Mouse (Mus musculus): ENCODE data around the gene Otub1. TPM values are rescaled to one million over a fixed set of nuclear protein-coding genes. Genes with fewer than 3 reads are reported as not detected.

Otub1 gene
- polyA plus RNA-seq, 1 experiment, result 64.3 TPM

- Histone ChIP-seq H3K4me1 (ENCODE audit: control insufficient read depth, insufficient read depth, insufficient read length) (peaks cover 9% of the 10 kb centered on the region), H3K27ac (ENCODE audit: insufficient read depth, low read length) (no peak overlapping the region), H3K4me3 (ENCODE audit: extremely low read depth, insufficient read depth, insufficient read length) (no peak overlapping the region), H3K27me3 (ENCODE audit: control insufficient read depth, insufficient read depth, low read length) (peaks cover 20% of the 10 kb centered on the region), H3K36me3 (ENCODE audit: control insufficient read depth, insufficient read depth, low read length) (no peaks in the 10 kb centered on the region)
- no peak for TF ChIP-seq POLR2A (IDR thresholded peaks at IDR 0.05; ENCODE audit: low read depth, low read length)
- no peak for TF ChIP-seq CTCF (IDR thresholded peaks at IDR 0.05; ENCODE audit: extremely low read depth, insufficient read depth, insufficient read length, insufficient replicate concordance)
- no peak for DNase-seq (ENCODE audit: low read depth in 1 of 2, low spot score in 2 of 2)
- WGBS, result 94% methylated on average over 2 of the region's 2 CpGs
Measured at GRCm38 (mm10) chr19:7168423-7168822, 37.7 kb downstream of the Otub1 start.

GRCm38 (mm10) chr19:7166767-7167166, 39.3 kb downstream of the Otub1 start:
- H3K27ac ChIP-seq (ENCODE audit: insufficient read depth, low read length), result no peak overlapping the region
- no peak for DNase-seq (ENCODE audit: low read depth in 1 of 2, low spot score in 2 of 2)
- H3K27me3 ChIP-seq (ENCODE audit: control insufficient read depth, insufficient read depth, low read length), result peaks cover 20% of the 10 kb centered on the region
- H3K36me3 ChIP-seq (ENCODE audit: control insufficient read depth, insufficient read depth, low read length), result no peaks in the 10 kb centered on the region
- TF ChIP-seq POLR2A (IDR thresholded peaks at IDR 0.05; ENCODE audit: low read depth, low read length), result no peak
- TF ChIP-seq CTCF (IDR thresholded peaks at IDR 0.05; ENCODE audit: extremely low read depth, insufficient read depth, insufficient read length, insufficient replicate concordance), result no peak
- 38% methylated on average over 6 of the region's 6 CpGs for WGBS
- H3K4me1 ChIP-seq (ENCODE audit: control insufficient read depth, insufficient read depth, insufficient read length), result peaks cover 9% of the 10 kb centered on the region
- no peak overlapping the region for H3K4me3 ChIP-seq (ENCODE audit: extremely low read depth, insufficient read depth, insufficient read length)

- 9% methylated on average over 15 of the region's 15 CpGs for WGBS
- Histone ChIP-seq H3K36me3 (ENCODE audit: control insufficient read depth, insufficient read depth, low read length) (no peaks in the 10 kb centered on the region), H3K4me3 (ENCODE audit: extremely low read depth, insufficient read depth, insufficient read length) (no peak overlapping the region), H3K27me3 (ENCODE audit: control insufficient read depth, insufficient read depth, low read length) (peaks cover 20% of the 10 kb centered on the region), H3K27ac (ENCODE audit: insufficient read depth, low read length) (no peak overlapping the region), H3K4me1 (ENCODE audit: control insufficient read depth, insufficient read depth, insufficient read length) (peaks cover 8% of the 10 kb centered on the region)
- no peak for DNase-seq (ENCODE audit: low read depth in 1 of 2, low spot score in 2 of 2)
- TF ChIP-seq CTCF (IDR thresholded peaks at IDR 0.05; ENCODE audit: extremely low read depth, insufficient read depth, insufficient read length, insufficient replicate concordance) (no peak), POLR2A (IDR thresholded peaks at IDR 0.05; ENCODE audit: low read depth, low read length) (no peak)
Measured at GRCm38 (mm10) chr19:7166200-7166711, 39.9 kb downstream of the Otub1 start.

GRCm38 (mm10) chr19:7165509-7166199, 40.5 kb downstream of the Otub1 start:
- no peak overlapping the region for H3K27ac ChIP-seq (ENCODE audit: insufficient read depth, low read length)
- no peak for TF ChIP-seq POLR2A (IDR thresholded peaks at IDR 0.05; ENCODE audit: low read depth, low read length)
- TF ChIP-seq CTCF (IDR thresholded peaks at IDR 0.05; ENCODE audit: extremely low read depth, insufficient read depth, insufficient read length, insufficient replicate concordance), result no peak
- H3K36me3 ChIP-seq (ENCODE audit: control insufficient read depth, insufficient read depth, low read length), result no peaks in the 10 kb centered on the region
- peaks cover 20% of the 10 kb centered on the region for H3K27me3 ChIP-seq (ENCODE audit: control insufficient read depth, insufficient read depth, low read length)
- H3K4me1 ChIP-seq (ENCODE audit: control insufficient read depth, insufficient read depth, insufficient read length), result peaks cover 6% of the 10 kb centered on the region; the same call in 1 of the 2 replicates
- peak overlapping the region; percentile 41; the same call in 1 of the 2 replicates for H3K4me3 ChIP-seq (ENCODE audit: extremely low read depth, insufficient read depth, insufficient read length)
- no peak for DNase-seq (ENCODE audit: low read depth in 1 of 2, low spot score in 2 of 2)
- 3% methylated on average over 55 of the region's 105 CpGs for WGBS

GRCm38 (mm10) chr19:7164820-7165323, 41.2 kb downstream of the Otub1 start:
- Histone ChIP-seq H3K4me3 (ENCODE audit: extremely low read depth, insufficient read depth, insufficient read length) (peak overlapping the region; percentile 41; the same call in 1 of the 2 replicates), H3K36me3 (ENCODE audit: control insufficient read depth, insufficient read depth, low read length) (no peaks in the 10 kb centered on the region), H3K27ac (ENCODE audit: insufficient read depth, low read length) (no peak overlapping the region), H3K4me1 (ENCODE audit: control insufficient read depth, insufficient read depth, insufficient read length) (peaks cover 6% of the 10 kb centered on the region; the same call in 1 of the 2 replicates), H3K27me3 (ENCODE audit: control insufficient read depth, insufficient read depth, low read length) (peaks cover 20% of the 10 kb centered on the region)
- WGBS, result 2% methylated on average over 35 of the region's 35 CpGs
- TF ChIP-seq POLR2A (IDR thresholded peaks at IDR 0.05; ENCODE audit: low read depth, low read length) (no peak), CTCF (IDR thresholded peaks at IDR 0.05; ENCODE audit: extremely low read depth, insufficient read depth, insufficient read length, insufficient replicate concordance) (no peak)
- DNase-seq (ENCODE audit: low read depth in 1 of 2, low spot score in 2 of 2), result no peak

- WGBS, result 16% methylated on average over 6 of the region's 6 CpGs
- H3K27me3 ChIP-seq (ENCODE audit: control insufficient read depth, insufficient read depth, low read length), result peaks cover 20% of the 10 kb centered on the region
- H3K4me3 ChIP-seq (ENCODE audit: extremely low read depth, insufficient read depth, insufficient read length), result no peak overlapping the region
- no peaks in the 10 kb centered on the region for H3K36me3 ChIP-seq (ENCODE audit: control insufficient read depth, insufficient read depth, low read length)
- no peak overlapping the region for H3K27ac ChIP-seq (ENCODE audit: insufficient read depth, low read length)
- DNase-seq (ENCODE audit: low read depth in 1 of 2, low spot score in 2 of 2), result no peak
- no peak for TF ChIP-seq POLR2A (IDR thresholded peaks at IDR 0.05; ENCODE audit: low read depth, low read length)
- peaks cover 6% of the 10 kb centered on the region; the same call in 1 of the 2 replicates for H3K4me1 ChIP-seq (ENCODE audit: control insufficient read depth, insufficient read depth, insufficient read length)
Measured at GRCm38 (mm10) chr19:7164238-7164637, 41.9 kb downstream of the Otub1 start.

- Histone ChIP-seq H3K36me3 (ENCODE audit: control insufficient read depth, insufficient read depth, low read length) (no peaks in the 10 kb centered on the region), H3K4me3 (ENCODE audit: extremely low read depth, insufficient read depth, insufficient read length) (no peak overlapping the region), H3K27ac (ENCODE audit: insufficient read depth, low read length) (no peak overlapping the region), H3K4me1 (ENCODE audit: control insufficient read depth, insufficient read depth, insufficient read length) (peaks cover 6% of the 10 kb centered on the region; the same call in 1 of the 2 replicates), H3K27me3 (ENCODE audit: control insufficient read depth, insufficient read depth, low read length) (peaks cover 20% of the 10 kb centered on the region)
- 79% methylated on average over 3 of the region's 3 CpGs for WGBS
- DNase-seq (ENCODE audit: low read depth in 1 of 2, low spot score in 2 of 2), result no peak
- TF ChIP-seq POLR2A (IDR thresholded peaks at IDR 0.05; ENCODE audit: low read depth, low read length) (no peak), CTCF (IDR thresholded peaks at IDR 0.05; ENCODE audit: extremely low read depth, insufficient read depth, insufficient read length, insufficient replicate concordance) (no peak)
Measured at GRCm38 (mm10) chr19:7161064-7161463, 45.1 kb downstream of the Otub1 start.

All from spleen, adult 2 months (tissue).